Mouse (Mus musculus): ENCODE results near the gene Pik3ca. TPM values are rescaled to one million over a fixed set of nuclear protein-coding genes. Genes with fewer than 3 reads are reported as not detected.

The Pik3ca gene
- 63.8 and 67.9 TPM in 2 replicates for total RNA-seq (2017)

DNA sequence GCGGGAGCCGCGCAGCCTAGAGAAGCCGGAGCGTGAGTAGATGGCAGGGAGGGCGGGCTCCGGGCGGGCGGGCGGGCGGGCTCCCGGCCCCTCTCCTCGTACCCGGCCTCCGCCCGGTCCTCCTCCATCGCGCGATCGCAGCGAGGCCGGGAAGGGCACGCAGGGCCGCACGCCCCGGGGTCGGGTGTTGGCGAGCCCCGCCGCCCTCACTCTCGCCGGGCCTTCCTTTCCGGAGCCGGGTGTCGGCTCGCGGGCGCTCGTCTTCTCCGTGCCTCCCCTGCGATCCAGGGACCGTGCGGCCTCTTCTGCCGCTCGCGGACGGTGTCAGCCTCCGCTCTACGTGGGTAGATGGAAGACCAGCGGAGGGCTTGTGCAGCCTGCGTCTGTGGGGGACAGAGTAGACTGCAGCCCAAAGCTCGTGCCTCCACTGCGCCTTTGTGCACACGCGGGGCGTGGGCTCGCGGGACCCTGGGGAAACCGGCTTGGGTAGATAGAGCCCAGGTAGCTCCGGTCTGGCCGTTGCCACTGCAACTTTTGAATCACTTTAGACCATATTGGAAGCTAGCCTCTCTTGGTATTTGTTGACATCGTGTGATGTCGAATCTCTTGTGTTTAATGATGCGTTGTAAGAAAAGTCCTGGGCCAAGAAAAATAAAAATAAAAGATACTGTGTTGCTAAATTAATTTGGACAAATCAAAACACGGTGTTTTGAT is at the start of gene Pik3ca:
TSS of gene Pik3ca (plus strand) at position 211 of the 714 bp plus-strand sequence.
- ATAC-seq (ENCODE audit: extremely low read depth, insufficient number of reproducible peaks, low FRiP score, poor library complexity, severe bottlenecking): peak; percentile 14; the same call in 1 of the 2 replicates

DNA sequence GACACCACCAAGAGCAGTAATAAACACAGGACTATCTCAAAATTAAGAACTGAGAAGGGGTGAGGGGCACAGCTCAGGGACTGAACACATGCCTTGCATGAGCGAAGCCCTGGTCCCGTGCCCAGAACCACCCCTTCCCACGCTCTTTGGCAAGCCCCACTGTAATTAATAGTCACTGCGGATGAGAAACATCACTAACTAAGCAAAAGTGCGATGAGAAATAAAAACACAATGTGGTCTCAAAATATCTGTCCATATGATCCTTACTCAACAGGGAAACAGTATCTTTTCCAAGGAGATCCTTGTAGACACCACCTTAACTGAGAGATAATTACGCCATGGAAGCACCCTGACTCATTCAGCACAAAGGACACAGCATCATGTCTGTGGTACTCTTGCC is 49.6 kb upstream of the Pik3ca start:
- ATAC-seq (ENCODE audit: extremely low read depth, insufficient number of reproducible peaks, low FRiP score, poor library complexity, severe bottlenecking): no peak

DNA sequence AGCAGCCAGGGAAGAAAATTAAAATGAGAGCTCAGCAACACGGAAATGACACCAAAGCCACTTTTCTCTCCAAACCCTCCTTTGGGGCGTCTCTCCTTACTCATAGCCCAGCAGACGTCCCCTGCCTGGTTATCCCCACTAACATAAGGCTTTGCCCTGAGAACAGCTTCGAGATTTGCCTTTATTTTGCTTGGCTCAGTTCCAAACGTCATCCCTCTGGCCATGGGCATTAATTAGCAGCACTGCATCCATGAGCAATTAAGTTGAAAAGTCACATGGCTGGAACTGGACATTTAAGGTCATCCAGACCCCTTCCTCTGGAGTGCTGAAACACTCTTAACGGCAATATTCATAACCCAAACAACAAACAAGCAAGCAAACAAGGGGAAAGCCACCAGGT is 36.2 kb upstream of the Pik3ca start:
- no peak for ATAC-seq (ENCODE audit: extremely low read depth, insufficient number of reproducible peaks, low FRiP score, poor library complexity, severe bottlenecking)

DNA sequence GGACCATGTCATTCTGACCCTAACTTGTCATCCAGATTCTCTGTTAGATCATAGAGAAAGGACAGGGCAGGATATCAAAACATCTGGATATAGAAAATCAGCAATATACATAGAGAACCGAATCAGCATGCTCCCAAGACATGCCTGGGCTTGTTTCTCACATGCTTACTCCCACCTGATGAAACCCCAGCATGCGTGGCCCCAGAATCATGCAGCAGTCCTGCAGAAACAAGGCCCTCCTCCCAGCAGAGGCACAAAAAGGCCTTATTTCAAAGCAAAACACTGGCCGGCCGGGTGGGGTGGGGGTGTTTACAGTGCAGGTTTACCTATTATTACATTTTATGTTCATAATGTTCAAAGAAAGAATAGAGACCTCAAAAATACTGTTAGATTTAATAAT is 33.3 kb upstream of the Pik3ca start:
- ATAC-seq (ENCODE audit: extremely low read depth, insufficient number of reproducible peaks, low FRiP score, poor library complexity, severe bottlenecking): no peak

DNA sequence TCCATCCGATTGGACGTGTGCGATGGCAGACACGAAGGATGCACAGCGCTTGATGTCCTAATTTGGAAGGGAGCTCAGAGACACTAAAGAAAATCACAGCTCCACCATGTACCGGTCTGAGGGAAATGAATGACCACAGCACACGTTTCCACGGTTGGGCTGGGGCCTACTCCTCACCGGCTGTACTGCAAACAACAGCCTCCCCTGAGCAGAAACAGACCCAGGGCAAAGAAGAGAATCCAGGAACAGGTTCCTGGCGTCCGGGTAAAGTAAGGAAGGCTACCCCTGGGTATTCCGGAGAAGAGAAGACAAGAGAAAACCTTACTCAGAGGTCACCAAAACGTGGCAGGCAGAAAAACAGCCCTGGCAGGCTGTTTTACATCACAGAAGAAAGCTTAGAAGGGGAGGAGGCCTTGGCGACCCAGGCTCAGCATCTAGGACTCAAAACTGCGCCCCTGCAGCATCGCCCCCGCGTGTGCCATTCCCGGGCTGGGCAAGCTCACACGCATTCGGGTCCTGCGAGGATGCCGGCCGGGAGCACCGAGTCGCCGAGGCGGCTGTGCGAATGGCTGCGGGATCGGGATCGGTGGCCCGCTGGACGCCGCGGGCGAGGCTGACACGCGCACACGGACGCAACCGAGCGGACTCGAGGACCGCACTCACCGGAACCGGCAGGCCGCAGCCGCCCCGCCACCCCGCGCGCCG is 32.5 kb upstream of the Pik3ca start:
- no peak for ATAC-seq (ENCODE audit: extremely low read depth, insufficient number of reproducible peaks, low FRiP score, poor library complexity, severe bottlenecking)

DNA sequence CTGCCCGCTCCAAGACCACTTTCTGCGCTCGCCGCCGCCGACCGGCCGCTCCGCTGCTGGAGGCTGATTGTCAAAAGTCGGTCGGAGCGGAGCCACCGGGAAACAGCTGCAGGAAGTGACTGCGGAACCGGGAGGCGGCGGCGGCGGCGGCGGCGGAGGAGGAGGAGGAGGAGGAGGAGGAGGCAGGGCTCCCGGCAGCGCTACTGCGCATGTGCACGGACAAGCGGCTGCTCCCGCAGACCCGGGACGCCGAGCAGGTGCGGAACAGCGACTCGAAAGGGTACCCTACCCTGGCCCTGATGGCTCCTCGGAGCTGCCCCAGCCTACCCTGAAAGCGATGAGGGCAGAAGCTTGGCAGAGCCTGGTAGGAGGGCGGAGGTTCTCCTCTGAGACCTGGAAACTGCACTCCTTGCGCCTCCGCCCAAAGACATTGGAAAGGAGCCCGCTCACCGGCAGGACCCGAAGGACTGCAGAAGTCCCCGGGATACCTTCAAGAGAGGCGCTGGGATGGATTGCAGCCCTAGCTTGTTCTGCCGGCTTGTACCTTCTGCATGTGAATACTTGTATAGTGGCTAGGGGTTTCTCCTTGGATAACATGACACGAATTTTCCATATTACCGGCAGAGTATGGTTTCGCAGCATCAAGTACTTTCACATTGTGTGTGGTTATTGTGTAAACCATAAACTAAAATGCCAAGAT is 31.8 kb upstream of the Pik3ca start, which contains the start of gene Zmat3:
TSS of gene Zmat3 (minus strand) at position 469 of the 700 bp plus-strand sequence.
- peak; percentile 33; the same call in 1 of the 2 replicates for ATAC-seq (ENCODE audit: extremely low read depth, insufficient number of reproducible peaks, low FRiP score, poor library complexity, severe bottlenecking)

DNA sequence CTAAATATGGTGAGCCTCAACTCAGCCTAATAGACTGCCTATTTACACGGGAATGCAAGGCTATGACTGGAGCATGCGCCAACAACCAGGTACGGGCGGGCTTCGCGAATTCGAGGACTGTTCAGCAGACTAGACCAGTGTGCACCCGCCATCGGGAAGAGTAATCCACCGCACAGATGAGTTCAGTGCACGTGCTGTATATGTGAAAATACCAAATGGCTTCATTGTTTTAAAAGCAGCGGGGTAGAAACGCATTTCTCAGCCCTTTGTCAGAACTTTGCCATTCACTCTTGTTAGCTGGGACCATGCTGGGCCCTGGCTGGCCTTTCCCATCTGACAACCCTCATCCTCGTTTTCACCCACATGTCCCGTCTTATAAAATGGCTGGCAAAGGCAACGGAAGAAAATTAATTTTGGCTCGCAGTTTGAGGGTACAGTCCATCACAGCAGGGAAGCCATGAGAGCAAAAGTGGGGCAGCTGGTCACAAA is 31.2 kb upstream of the Pik3ca start:
- ATAC-seq (ENCODE audit: extremely low read depth, insufficient number of reproducible peaks, low FRiP score, poor library complexity, severe bottlenecking): no peak

DNA sequence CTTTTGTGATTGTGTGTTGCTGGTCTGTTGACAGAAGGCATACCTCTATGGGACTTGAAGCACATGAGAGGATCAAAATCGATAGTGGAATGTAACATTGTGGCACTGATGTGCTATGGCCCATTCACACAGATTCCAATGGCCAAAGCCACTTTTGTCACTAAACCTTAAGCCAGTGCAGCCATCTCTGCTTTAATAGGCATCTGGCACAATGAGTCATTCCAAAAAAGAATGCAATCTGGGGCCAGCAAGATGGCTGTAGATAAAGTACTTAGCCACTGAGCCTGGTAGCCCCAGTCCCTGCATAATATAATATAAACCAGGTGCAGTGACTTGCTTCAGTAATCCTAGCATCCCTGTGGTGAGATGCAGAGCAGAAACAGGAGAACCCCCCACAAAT is 30.0 kb upstream of the Pik3ca start:
- ATAC-seq (ENCODE audit: extremely low read depth, insufficient number of reproducible peaks, low FRiP score, poor library complexity, severe bottlenecking): no peak

DNA sequence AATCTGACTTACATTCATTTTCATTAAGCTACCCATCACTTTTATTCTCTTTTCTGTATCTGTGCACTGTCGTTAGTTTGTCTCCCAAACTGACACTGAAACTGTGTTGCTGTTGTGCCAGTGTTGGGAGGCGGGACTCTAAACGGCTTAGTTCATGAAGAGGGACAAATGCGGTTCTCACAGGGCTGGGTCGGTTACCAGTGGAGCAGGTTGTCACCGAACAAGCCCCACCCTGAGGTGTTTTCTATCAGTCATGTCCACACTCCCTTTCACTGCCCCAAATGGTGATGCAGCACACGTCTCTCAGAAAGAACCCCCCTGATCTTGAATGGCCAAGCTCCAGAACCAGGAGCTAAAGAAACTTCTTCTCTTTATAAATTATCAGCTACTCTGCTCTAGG is 25.5 kb upstream of the Pik3ca start:
- ATAC-seq (ENCODE audit: extremely low read depth, insufficient number of reproducible peaks, low FRiP score, poor library complexity, severe bottlenecking): no peak

DNA sequence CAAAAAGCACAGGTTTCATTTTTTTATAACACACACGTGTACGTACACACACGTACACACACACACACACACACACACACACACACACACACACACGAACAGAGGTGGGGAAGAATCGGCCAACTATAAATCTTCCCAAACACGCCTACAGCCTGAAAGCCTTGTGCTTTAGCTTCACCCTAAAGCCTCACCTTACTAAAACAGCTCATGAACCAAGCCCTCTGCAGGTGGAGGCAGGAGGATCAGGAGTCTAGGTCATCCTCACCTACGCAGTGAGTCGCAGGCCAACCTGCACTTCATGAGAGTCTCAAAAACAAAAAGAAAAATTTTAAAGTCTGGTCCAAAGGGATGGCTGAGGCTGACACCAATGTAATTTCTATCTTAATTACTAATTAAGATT is 25.0 kb upstream of the Pik3ca start:
- ATAC-seq (ENCODE audit: extremely low read depth, insufficient number of reproducible peaks, low FRiP score, poor library complexity, severe bottlenecking): no peak

DNA sequence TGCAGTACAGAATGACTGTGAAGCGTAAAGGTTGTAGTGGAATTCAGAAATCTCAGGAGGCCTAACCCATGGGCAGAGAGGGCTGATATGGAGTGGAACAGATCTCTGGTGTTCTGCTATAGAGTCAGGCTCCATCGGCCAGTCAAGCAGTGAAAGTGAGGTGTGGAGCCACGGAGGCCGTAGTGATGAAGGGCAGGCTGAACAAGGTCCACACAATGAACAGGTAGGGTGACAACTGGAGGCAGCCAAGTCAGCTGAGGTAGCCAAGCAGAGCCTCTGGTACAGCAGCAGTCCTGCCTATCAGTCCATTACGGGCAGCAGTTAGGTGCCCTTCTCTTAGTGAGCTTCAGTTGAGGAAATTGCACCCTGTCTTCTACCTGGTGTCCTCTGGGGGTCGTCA is 24.2 kb upstream of the Pik3ca start:
- no peak for ATAC-seq (ENCODE audit: extremely low read depth, insufficient number of reproducible peaks, low FRiP score, poor library complexity, severe bottlenecking)

DNA sequence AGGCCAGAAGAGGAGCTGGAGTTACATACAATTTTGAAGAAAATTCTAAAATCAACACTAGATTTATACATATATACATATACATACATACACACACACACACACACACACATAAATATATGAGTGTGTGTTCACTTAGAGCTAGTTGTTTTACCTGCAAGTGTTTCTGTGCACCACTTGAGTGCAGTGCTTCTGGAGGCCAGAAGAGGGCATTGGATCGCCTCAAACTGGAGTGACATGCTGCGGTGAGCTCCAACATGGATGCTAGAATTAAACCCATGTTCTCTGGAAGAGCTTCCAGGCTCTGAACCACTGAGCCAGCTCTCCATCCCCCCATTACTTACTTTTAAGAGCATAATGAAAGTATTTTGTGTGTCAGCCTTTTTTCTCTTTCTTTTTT is 17.6 kb upstream of the Pik3ca start:
- 0 out of 2 replicates have a peak, but pooled peaks have one; percentile 39 for ATAC-seq (ENCODE audit: extremely low read depth, insufficient number of reproducible peaks, low FRiP score, poor library complexity, severe bottlenecking)

DNA sequence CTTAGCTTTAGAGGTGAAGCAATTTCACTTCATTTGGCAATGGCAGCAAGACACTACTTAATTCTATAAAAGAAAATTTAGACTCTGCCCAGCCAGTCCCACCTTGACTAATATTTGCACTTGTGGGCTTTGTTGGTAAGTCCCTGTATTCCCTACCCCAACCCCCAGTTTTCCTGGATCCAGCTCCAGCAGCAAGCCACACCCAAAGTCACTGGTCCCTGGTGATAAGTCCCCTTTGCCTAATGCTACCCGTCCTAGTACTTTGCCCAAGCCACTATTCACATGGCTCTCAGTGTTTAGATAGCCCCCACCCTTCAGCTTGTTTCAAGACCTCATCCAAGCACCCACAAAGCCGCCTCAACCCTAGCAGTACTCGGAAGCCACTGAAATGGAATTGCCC is 15.9 kb upstream of the Pik3ca start:
- no peak for ATAC-seq (ENCODE audit: extremely low read depth, insufficient number of reproducible peaks, low FRiP score, poor library complexity, severe bottlenecking)

DNA sequence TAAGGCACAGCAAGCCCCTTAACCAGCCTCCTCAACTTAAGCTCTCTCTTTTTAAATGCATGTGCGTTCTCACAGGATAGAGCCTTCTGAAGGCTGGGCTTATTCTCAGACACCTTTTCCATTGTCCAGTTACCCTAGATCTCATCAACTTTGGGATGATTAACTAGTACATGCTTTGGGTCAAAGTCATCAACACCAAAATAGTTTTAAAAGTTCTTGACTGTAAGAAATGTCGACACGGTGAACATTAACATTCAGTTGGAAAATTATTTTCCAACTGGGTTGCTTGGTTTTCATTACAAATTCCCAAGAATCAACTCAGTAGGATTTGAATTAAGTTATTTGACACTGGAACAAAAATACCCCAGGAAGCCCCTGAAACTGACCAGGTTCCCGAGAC is 4.6 kb upstream of the Pik3ca start:
- ATAC-seq (ENCODE audit: extremely low read depth, insufficient number of reproducible peaks, low FRiP score, poor library complexity, severe bottlenecking): no peak

DNA sequence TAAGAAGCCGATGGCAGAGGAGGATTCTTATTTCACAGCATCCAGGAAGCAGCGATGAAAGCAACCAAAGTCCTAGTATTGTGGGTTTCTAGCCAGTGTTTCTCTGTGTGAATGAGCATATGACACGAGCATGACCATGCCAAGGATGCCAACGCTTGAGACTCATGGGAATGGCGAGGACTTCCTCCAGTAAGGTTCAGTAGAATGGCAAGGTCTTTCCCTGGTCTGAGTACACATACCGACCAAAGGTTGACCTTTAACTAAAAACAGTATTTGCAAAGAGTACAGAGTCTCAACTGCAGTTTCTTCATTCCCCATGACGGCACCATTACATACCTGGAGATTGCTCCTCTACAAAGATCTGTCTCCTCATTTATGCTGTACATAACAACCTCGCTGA is 3.5 kb upstream of the Pik3ca start:
- ATAC-seq (ENCODE audit: extremely low read depth, insufficient number of reproducible peaks, low FRiP score, poor library complexity, severe bottlenecking): no peak

DNA sequence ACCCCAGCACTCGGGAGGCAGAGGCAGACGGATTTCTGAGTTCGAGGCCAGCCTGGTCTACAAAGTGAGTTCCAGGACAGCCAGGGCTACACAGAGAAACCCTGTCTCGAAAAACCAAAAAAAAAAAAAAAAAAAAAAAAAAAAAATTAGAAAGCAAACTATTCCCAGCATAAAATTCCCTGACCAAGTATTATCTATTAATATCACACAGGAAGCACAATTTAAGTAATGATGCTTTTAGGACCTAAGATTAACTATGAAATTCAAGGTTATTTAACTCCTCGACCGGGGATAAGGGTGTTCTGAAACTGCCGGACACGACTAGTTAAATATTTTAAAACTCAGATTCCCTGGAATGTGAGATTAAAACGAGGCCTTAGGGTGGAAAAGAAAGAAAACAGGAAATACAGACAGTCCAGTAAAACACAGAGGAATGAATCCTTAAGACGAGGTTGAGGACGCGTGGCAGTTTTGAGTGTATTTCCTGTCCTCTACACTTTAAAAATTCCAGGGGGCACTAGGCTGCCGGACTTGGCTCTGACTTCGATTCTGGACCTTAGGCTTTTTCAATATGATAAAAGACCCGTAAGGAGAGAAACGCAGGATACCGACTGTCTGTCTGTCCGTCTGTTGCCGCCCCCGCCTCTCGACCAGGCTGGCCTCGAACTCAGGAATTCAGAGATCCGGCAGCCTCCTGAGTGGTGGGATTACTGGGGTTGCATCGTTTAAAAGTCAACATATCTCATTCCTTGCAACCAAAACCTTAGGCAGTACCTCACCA is 1.5 kb upstream of the Pik3ca start:
- no peak for ATAC-seq (ENCODE audit: extremely low read depth, insufficient number of reproducible peaks, low FRiP score, poor library complexity, severe bottlenecking)

DNA sequence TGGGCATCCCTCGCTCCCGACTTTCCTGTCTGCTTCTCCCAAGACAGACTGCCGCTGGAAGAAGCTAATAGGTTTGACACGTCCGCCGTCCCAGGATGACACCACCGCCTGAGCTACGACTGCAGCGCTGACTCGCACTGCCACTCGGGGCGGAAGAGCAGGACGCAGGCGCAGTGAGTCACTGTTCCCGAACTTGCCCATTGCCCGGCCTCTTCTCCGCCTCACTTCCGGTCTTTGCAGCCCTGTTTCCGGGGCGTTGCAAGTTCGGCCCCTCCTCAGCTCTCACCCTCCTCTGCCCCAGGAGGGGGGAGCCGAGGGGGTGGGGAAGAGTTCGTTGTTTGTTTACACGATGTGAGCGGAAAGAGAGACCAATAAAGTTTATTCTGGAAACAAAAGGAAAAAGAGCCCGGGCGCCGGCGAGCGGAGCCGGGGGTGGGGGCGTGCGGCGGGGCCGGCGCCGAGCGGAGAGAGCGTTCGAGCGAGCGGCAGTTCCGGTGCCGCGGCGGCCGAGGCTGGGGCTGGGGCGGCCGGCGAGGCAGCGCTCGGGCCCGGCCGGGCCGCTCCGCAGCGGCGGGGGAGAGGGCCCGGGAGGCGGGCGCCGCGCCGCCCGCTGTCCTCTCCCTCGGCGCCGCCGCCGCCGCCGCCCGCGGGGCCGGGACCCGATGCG is 544 bp upstream of the Pik3ca start:
- ATAC-seq (ENCODE audit: extremely low read depth, insufficient number of reproducible peaks, low FRiP score, poor library complexity, severe bottlenecking): peak; percentile 96

DNA sequence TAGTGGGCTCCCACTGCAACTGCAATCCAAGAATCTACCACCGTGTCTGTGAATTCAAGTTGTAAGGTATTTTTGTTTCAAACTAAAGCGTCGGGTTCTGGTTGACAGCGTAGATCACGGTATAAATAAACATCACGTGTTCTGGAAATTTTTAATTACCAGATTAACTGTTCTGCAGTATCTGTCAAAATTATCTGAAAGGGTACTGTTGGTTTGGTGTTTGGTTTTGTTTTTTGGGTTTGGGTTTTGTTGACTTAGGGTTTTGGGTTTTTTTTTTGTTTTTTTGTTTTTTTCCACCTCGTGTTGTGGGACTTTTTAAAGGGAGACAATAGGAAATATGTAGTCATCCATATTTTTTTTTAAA is 686 bp downstream of the Pik3ca start:
- no peak for ATAC-seq (ENCODE audit: extremely low read depth, insufficient number of reproducible peaks, low FRiP score, poor library complexity, severe bottlenecking)

DNA sequence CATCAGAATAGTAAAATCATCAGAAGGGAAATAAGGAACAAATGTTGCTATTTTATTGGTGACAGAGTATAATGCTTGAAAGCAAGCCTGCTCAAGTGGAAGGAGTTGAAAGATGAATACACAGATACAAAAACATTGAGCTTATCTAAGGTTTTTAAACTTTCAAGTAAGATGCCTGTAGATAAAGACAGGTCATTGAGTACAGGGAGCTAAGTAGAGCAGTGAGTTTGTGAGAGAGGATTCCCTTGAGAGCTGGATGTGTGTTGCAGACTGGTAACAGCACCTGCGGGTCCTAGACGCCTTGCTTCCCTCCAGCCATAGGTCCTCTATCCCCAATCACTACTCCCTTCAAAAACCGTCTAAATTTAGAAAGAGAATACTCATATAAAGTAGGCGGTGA is 1.2 kb downstream of the Pik3ca start:
- ATAC-seq (ENCODE audit: extremely low read depth, insufficient number of reproducible peaks, low FRiP score, poor library complexity, severe bottlenecking): no peak

All from neutrophil, adult 5-6 weeks (primary cell).